Comparison of ENCODE assay signal across 8 mouse cellular contexts in genomic region chr9:22259184-22260091, GRCm38 (mm10). TPM values are rescaled to one million over a fixed set of nuclear protein-coding genes. Genes with fewer than 3 reads are reported as not detected.
A peak's percentile ranks its signal among the peaks of the same experiment; 100 is the strongest.
DNase-seq lines count a peak whose midpoint lies in the region; ATAC-seq lines count a peak whose summit lies in the region.

Gene Zfp599 (minus strand): TSS chr9:22259895.

- peaks cover 12% of the 10 kb centered on the region for H3K9me3 ChIP-seq in forebrain, embryonic 12.5 days
- H3K9me3 ChIP-seq in liver, embryonic 15.5 days (replicated peaks), result no peaks in the 10 kb centered on the region
- peaks cover 9% of the 10 kb centered on the region; the same call in 1 of the 2 replicates for H3K9me3 ChIP-seq in neural tube, embryonic 12.5 days

- DNase-seq in ES-CJ7 (ENCODE audit: low read depth, low spot score), result peak; percentile 94
- DNase-seq in heart, postnatal 10 days, result peak; percentile 78
- peak; percentile 70 to 80 for DNase-seq in kidney, postnatal 4 days
- DNase-seq in telencephalon, adult 2 months (ENCODE audit: low read depth, low spot score), result peak; percentile 85

- H3K36me3 ChIP-seq in forebrain, embryonic 12.5 days (replicated peaks), result peaks cover 26% of the 10 kb centered on the region
- peaks cover 12% of the 10 kb centered on the region for H3K36me3 ChIP-seq in liver, embryonic 15.5 days (replicated peaks)
- H3K36me3 ChIP-seq in neural tube, embryonic 12.5 days, result peaks cover 15% of the 10 kb centered on the region

- H3K27me3 ChIP-seq in forebrain, embryonic 12.5 days, result no peaks in the 10 kb centered on the region
- H3K27me3 ChIP-seq in liver, embryonic 15.5 days, result no peaks in the 10 kb centered on the region
- H3K27me3 ChIP-seq in neural tube, embryonic 12.5 days (replicated peaks), result no peaks in the 10 kb centered on the region

- peak within 1 kb of the TSS; percentile 74 for H3K9ac ChIP-seq in forebrain, embryonic 12.5 days
- peak within 1 kb of the TSS; percentile 67 for H3K9ac ChIP-seq in liver, embryonic 15.5 days
- peak within 1 kb of the TSS; percentile 75 for H3K9ac ChIP-seq in neural tube, embryonic 12.5 days

- peak within 1 kb of the TSS; percentile 59 for H3K4me3 ChIP-seq in forebrain, embryonic 12.5 days (replicated peaks)
- H3K4me3 ChIP-seq in liver, embryonic 15.5 days (replicated peaks), result peak within 1 kb of the TSS; percentile 69
- peak within 1 kb of the TSS; percentile 60 for H3K4me3 ChIP-seq in neural tube, embryonic 12.5 days

- peak within 1 kb of the TSS; percentile 66 for H3K4me2 ChIP-seq in forebrain, embryonic 12.5 days
- peak within 1 kb of the TSS; percentile 87 for H3K4me2 ChIP-seq in liver, embryonic 15.5 days
- peak within 1 kb of the TSS; percentile 86 for H3K4me2 ChIP-seq in neural tube, embryonic 12.5 days (replicated peaks)

- intact Hi-C loops in heart, postnatal 10 days (cut with DNase I), result no loop called here

- no peaks in the 10 kb centered on the region for H3K4me1 ChIP-seq in forebrain, embryonic 12.5 days
- H3K4me1 ChIP-seq in liver, embryonic 15.5 days (replicated peaks), result peaks cover 17% of the 10 kb centered on the region
- H3K4me1 ChIP-seq in neural tube, embryonic 12.5 days, result no peaks in the 10 kb centered on the region

- ATAC-seq in cerebellum, adult (ENCODE audit: insufficient number of reproducible peaks, low FRiP score, low TSS enrichment), result peak; percentile 98
- ATAC-seq in forebrain, embryonic 12.5 days (ENCODE audit: low FRiP score), result peak; percentile 91
- ATAC-seq in liver, embryonic 15.5 days (ENCODE audit: insufficient read depth), result peak; percentile 96
- ATAC-seq in neural tube, embryonic 12.5 days (ENCODE audit: low FRiP score, low read depth), result peak; percentile 87

- WGBS in forebrain, embryonic 12.5 days, result 1% methylated on average over 35 of the region's 35 CpGs
- 1% methylated on average over 35 of the region's 35 CpGs for WGBS in liver, embryonic 15.5 days (ENCODE audit: insufficient replicate concordance)
- WGBS in neural tube, embryonic 12.5 days, result 2% methylated on average over 35 of the region's 35 CpGs

- H3K27ac ChIP-seq in forebrain, embryonic 12.5 days, result no peak within 1 kb of the TSS
- no peak within 1 kb of the TSS; the same call in 1 of the 2 replicates for H3K27ac ChIP-seq in liver, embryonic 15.5 days (replicated peaks)
- no peak within 1 kb of the TSS for H3K27ac ChIP-seq in neural tube, embryonic 12.5 days

RNA-seq across cellular contexts. Expression of gene Zfp599, which starts in this region (rescaled TPM):
- polyA plus RNA-seq in forebrain, embryonic 12.5 days (2016; fragmentation: Nextera tagmentation; extraction: Ambion mirVana), result 7.7 and 8.3 TPM in 2 replicates
- 1 to 10 TPM in 1 of 2 experiments, under 1 TPM in 1; 0.97 to 1.2 TPM for total RNA-seq in heart, postnatal 10 days (2021)
- polyA plus RNA-seq in liver, embryonic 15.5 days (2015; fragmentation: Nextera tagmentation; extraction: Ambion mirVana), result 1.2 and 1.4 TPM in 2 replicates
- 4.7 and 5.1 TPM in 2 replicates for polyA plus RNA-seq in neural tube, embryonic 12.5 days (2016; fragmentation: Nextera tagmentation; extraction: Ambion mirVana)
